Mouse (Mus musculus) limb, embryonic 15.5 days (tissue): ENCODE results near the gene Nppa. TPM values are rescaled to one million over a fixed set of nuclear protein-coding genes. Genes with fewer than 3 reads are reported as not detected.

ENCODE experiments used
- ATAC-seq: fragments of 200-750 bp; cut with Nextera tagmentation; 2 replicates; pipeline ENCODE4 v1.8.0; 2017; ENCODE audit warnings: low read depth, moderate TSS enrichment; ENCODE audit not compliant: insufficient number of reproducible peaks, low FRiP score, low TSS enrichment
- H3K27ac ChIP-seq: fragments of 300-500 bp; sonication (generic); 2 replicates; pipeline ENCODE4 v1.5.1; 2015; ENCODE audit warnings: moderate library complexity, mild to moderate bottlenecking, inconsistent platforms
- H3K27me3 ChIP-seq: fragments of 300-500 bp; sonication (generic); 2 replicates; pipeline ENCODE4 v1.6.1; 2015; ENCODE audit warnings: inconsistent platforms
- H3K36me3 ChIP-seq: fragments of 300-500 bp; sonication (generic); 2 replicates; pipeline ENCODE4 v1.6.1; 2015; ENCODE audit warnings: inconsistent platforms
- H3K4me1 ChIP-seq: fragments of 300-500 bp; sonication (generic); 2 replicates; pipeline ENCODE4 v1.6.1; 2015; ENCODE audit warnings: inconsistent platforms
- H3K4me2 ChIP-seq: fragments of 300-500 bp; sonication (generic); 2 replicates; pipeline ENCODE4 v1.6.1; 2015; ENCODE audit warnings: mild to moderate bottlenecking, inconsistent platforms
- H3K4me3 ChIP-seq: fragments of 300-500 bp; sonication (generic); 2 replicates; pipeline ENCODE4 v1.5.1; 2015; ENCODE audit warnings: mild to moderate bottlenecking, inconsistent platforms
- H3K9ac ChIP-seq: fragments of 300-500 bp; sonication (generic); 2 replicates; pipeline ENCODE4 v1.6.1; 2015; ENCODE audit warnings: inconsistent platforms
- H3K9me3 ChIP-seq: fragments of 300-500 bp; sonication (generic); 2 replicates; pipeline ENCODE4 v1.6.1; 2016; ENCODE audit warnings: inconsistent platforms
- WGBS: fragments of 180-500 bp; shearing (Covaris S2); methylation state at CpG from one replicate; pipeline ENCODE4 v1.1.7; 2015; 5-methylcytosine and 5-hydroxymethylcytosine counted together
- polyA plus RNA-seq: library from polyadenylated mRNA; unstranded; fragments of >200 nt; fragmentation: Nextera tagmentation; extraction: Ambion mirVana; gene quantifications from 2 replicates; pipeline ENCODE4 v1.2.1, GENCODE M21; 2015

Gene Nppa
- polyA plus RNA-seq, 1 experiment from 2014 or later = not detected

GRCm38 (mm10) chr4:147979441-147979860 is 21.1 kb upstream of the Nppa start:
- 76% methylated on average over 7 of the region's 7 CpGs for WGBS
- Histone ChIP-seq H3K9me3 (no peaks in the 10 kb centered on the region), H3K4me2 (no peak overlapping the region), H3K36me3 (no peaks in the 10 kb centered on the region), H3K27ac (no peak overlapping the region), H3K4me3 (no peak overlapping the region), H3K4me1 (no peaks in the 10 kb centered on the region), H3K9ac (no peak overlapping the region), H3K27me3 (no peaks in the 10 kb centered on the region)
- no peak for ATAC-seq

- no peak for ATAC-seq
- no peak within 1 kb of the TSS for H3K9ac ChIP-seq
- H3K9me3 ChIP-seq = no peaks in the 10 kb centered on the region
- no peak within 1 kb of the TSS for H3K27ac ChIP-seq
- no peak within 1 kb of the TSS for H3K4me3 ChIP-seq
- H3K4me2 ChIP-seq = no peak within 1 kb of the TSS
- no peaks in the 10 kb centered on the region for H3K36me3 ChIP-seq
- no peaks in the 10 kb centered on the region for H3K27me3 ChIP-seq
- WGBS = 34% methylated on average over 20 of the region's 20 CpGs
- no peaks in the 10 kb centered on the region for H3K4me1 ChIP-seq
These were observed 15.1 kb upstream of the Nppa start, which contains the start of gene Nppb for GRCm38 (mm10) chr4:147985205-147986132. Gene Nppb, plus strand, starts transcription at chr4:147985788.

GRCm38 (mm10) chr4:147993571-147994095 is 6.9 kb upstream of the Nppa start:
- no peak overlapping the region for H3K4me2 ChIP-seq
- H3K36me3 ChIP-seq = no peaks in the 10 kb centered on the region
- no peaks in the 10 kb centered on the region for H3K27me3 ChIP-seq
- no peaks in the 10 kb centered on the region for H3K9me3 ChIP-seq
- ATAC-seq = no peak
- no peak overlapping the region for H3K4me3 ChIP-seq
- 55% methylated on average over 7 of the region's 7 CpGs for WGBS
- H3K4me1 ChIP-seq = no peaks in the 10 kb centered on the region
- H3K27ac ChIP-seq = no peak overlapping the region
- H3K9ac ChIP-seq = no peak overlapping the region

GRCm38 (mm10) chr4:147995311-147995710 is 5.2 kb upstream of the Nppa start:
- WGBS = 73% methylated on average over 3 of the region's 3 CpGs
- ATAC-seq = no peak

GRCm38 (mm10) chr4:148001013-148001789 is 679 bp downstream of the Nppa start:
- Histone ChIP-seq H3K4me2 (no peak overlapping the region), H3K9me3 (no peaks in the 10 kb centered on the region), H3K36me3 (peaks cover 21% of the 10 kb centered on the region), H3K27me3 (no peaks in the 10 kb centered on the region), H3K9ac (no peak overlapping the region), H3K4me1 (no peaks in the 10 kb centered on the region), H3K27ac (no peak overlapping the region), H3K4me3 (no peak overlapping the region)
- 85% methylated on average over 17 of the region's 17 CpGs for WGBS
- ATAC-seq = no peak

More at GRCm38 (mm10) chr4:147995311-147995710, 5.2 kb upstream of the Nppa start:
- no peaks in the 10 kb centered on the region for H3K4me1 ChIP-seq
- no peak overlapping the region for H3K4me2 ChIP-seq
- H3K4me3 ChIP-seq = no peak overlapping the region
- H3K9ac ChIP-seq = no peak overlapping the region
- H3K9me3 ChIP-seq = no peaks in the 10 kb centered on the region
- H3K36me3 ChIP-seq = no peaks in the 10 kb centered on the region
- H3K27me3 ChIP-seq = no peaks in the 10 kb centered on the region
- H3K27ac ChIP-seq = no peak overlapping the region

- no peak overlapping the region for H3K4me3 ChIP-seq
- 43% methylated on average over 8 of the region's 8 CpGs for WGBS
- no peaks in the 10 kb centered on the region for H3K9me3 ChIP-seq
- ATAC-seq = no peak
- no peak overlapping the region for H3K9ac ChIP-seq
- no peak overlapping the region for H3K4me2 ChIP-seq
- H3K27me3 ChIP-seq = no peaks in the 10 kb centered on the region
- H3K27ac ChIP-seq = no peak overlapping the region
- H3K36me3 ChIP-seq = peaks cover 28% of the 10 kb centered on the region
- H3K4me1 ChIP-seq = no peaks in the 10 kb centered on the region
These were observed 1.3 kb downstream of the Nppa start for GRCm38 (mm10) chr4:148001866-148002265.

- Histone ChIP-seq H3K4me3 (no peak overlapping the region), H3K9ac (no peak overlapping the region), H3K4me1 (no peaks in the 10 kb centered on the region), H3K36me3 (peaks cover 53% of the 10 kb centered on the region), H3K4me2 (no peak overlapping the region), H3K27ac (no peak overlapping the region), H3K9me3 (no peaks in the 10 kb centered on the region), H3K27me3 (no peaks in the 10 kb centered on the region)
- no peak for ATAC-seq
- WGBS = 64% methylated on average over 7 of the region's 7 CpGs
These were observed 3.8 kb downstream of the Nppa start for GRCm38 (mm10) chr4:148004361-148004760.

GRCm38 (mm10) chr4:148008412-148008811 is 7.9 kb downstream of the Nppa start:
- no peak for ATAC-seq
- Histone ChIP-seq H3K4me1 (no peaks in the 10 kb centered on the region), H3K36me3 (peaks cover 93% of the 10 kb centered on the region), H3K9me3 (no peaks in the 10 kb centered on the region), H3K4me3 (no peak overlapping the region), H3K4me2 (no peak overlapping the region), H3K27me3 (no peaks in the 10 kb centered on the region), H3K27ac (no peak overlapping the region), H3K9ac (no peak overlapping the region)
- 82% methylated on average over 4 of the region's 4 CpGs for WGBS

- Histone ChIP-seq H3K27ac (no peak overlapping the region), H3K4me3 (no peak overlapping the region), H3K9me3 (no peaks in the 10 kb centered on the region), H3K4me2 (no peak overlapping the region), H3K9ac (no peak overlapping the region), H3K4me1 (no peaks in the 10 kb centered on the region), H3K36me3 (peaks cover 98% of the 10 kb centered on the region), H3K27me3 (no peaks in the 10 kb centered on the region)
- WGBS = 92% methylated on average over 2 of the region's 2 CpGs
- ATAC-seq = no peak
These were observed 9.1 kb downstream of the Nppa start for GRCm38 (mm10) chr4:148009641-148010040.

- Histone ChIP-seq H3K27ac (no peak overlapping the region), H3K9ac (no peak overlapping the region), H3K9me3 (no peaks in the 10 kb centered on the region), H3K4me1 (no peaks in the 10 kb centered on the region), H3K36me3 (peaks cover 100% of the 10 kb centered on the region), H3K4me2 (no peak overlapping the region), H3K4me3 (no peak overlapping the region), H3K27me3 (no peaks in the 10 kb centered on the region)
- WGBS = 67% methylated on average over 3 of the region's 3 CpGs
- no peak for ATAC-seq
These were observed 10.8 kb downstream of the Nppa start for GRCm38 (mm10) chr4:148011332-148011731.

- WGBS = 95% methylated on average over 4 of the region's 4 CpGs
- ATAC-seq = no peak
- no peaks in the 10 kb centered on the region for H3K4me1 ChIP-seq
- no peak overlapping the region for H3K9ac ChIP-seq
- H3K27me3 ChIP-seq = no peaks in the 10 kb centered on the region
- no peaks in the 10 kb centered on the region for H3K9me3 ChIP-seq
- no peak overlapping the region for H3K4me3 ChIP-seq
- no peak overlapping the region for H3K27ac ChIP-seq
- no peak overlapping the region for H3K4me2 ChIP-seq
- H3K36me3 ChIP-seq = peaks cover 100% of the 10 kb centered on the region
These were observed 11.7 kb downstream of the Nppa start for GRCm38 (mm10) chr4:148012216-148012615.

GRCm38 (mm10) chr4:148015418-148015817 is 14.9 kb downstream of the Nppa start:
- Histone ChIP-seq H3K4me2 (no peak overlapping the region), H3K9me3 (no peaks in the 10 kb centered on the region), H3K27me3 (no peaks in the 10 kb centered on the region), H3K4me3 (no peak overlapping the region), H3K27ac (no peak overlapping the region), H3K36me3 (peaks cover 97% of the 10 kb centered on the region), H3K4me1 (no peaks in the 10 kb centered on the region), H3K9ac (no peak overlapping the region)
- 85% methylated on average over 10 of the region's 10 CpGs for WGBS
- no peak for ATAC-seq
